Mouse (Mus musculus): Measurements from ENCODE around the gene Lim2.

Lim2 gene

GRCm38 (mm10) chr7:43447801-43448200 is 20.3 kb downstream of the Lim2 start:
- no peak for DNase-seq

DNA sequence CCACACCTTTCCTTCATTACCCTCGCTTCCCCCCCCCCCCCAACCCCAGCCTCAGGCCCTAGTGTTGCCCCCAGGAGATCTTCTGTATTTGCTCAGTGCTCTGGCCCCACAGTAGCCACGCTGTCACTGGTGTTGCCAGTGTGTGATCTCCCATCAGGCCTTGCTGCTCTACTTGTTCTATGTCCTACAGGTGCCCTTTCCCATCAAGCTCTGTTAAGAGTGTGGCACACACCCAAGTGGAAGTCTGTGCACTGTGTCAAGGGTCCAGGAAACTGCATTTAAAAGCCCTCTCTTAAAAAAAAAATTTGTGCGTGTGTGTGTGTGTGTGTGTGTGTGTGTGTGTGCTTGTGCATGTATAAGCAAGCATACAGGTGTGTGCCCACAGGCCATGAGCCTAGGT is 20.8 kb downstream of the Lim2 start:
- no peak for DNase-seq

- DNase-seq, result no peak
Measured at GRCm38 (mm10) chr7:43449811-43450210, 22.3 kb downstream of the Lim2 start.

DNA sequence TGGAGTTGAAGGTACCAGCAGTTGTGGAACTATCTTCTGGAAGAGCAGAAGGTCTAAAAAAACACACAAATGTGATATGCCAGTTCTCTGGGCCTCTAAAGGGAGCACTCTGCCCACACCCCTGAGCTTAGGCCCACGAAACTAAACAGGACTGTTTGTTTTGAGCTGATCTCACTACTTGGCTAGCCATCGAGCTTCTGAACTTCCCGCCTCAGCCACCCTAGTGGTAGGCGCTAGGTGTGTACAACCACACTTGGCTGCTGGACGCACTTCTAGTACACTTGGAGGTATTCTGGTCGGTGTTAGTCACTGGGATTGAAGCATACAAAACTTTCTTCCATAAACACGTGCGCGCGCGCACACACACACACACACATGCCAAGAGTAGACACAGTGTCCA is 24.3 kb downstream of the Lim2 start:
- DNase-seq, result no peak

DNA sequence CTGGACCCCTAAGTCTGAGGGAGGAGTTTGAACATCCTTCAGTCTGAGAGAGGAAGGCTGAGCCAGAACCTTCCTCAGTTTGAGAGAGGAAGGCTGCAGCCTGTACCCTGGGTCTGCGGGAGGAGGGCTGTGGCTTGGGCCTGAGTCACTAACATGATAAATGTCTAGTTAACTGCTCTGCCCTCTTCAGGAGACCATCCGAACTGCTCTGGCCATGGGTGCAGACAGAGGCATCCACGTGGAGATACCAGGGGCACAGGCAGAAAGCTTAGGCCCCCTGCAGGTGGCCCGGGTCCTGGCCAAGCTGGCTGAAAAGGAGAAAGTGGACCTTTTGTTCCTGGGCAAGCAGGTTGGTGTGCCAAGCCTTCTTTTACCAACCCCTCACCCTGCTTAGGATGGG is 25.1 kb downstream of the Lim2 start:
- no peak for DNase-seq

DNA sequence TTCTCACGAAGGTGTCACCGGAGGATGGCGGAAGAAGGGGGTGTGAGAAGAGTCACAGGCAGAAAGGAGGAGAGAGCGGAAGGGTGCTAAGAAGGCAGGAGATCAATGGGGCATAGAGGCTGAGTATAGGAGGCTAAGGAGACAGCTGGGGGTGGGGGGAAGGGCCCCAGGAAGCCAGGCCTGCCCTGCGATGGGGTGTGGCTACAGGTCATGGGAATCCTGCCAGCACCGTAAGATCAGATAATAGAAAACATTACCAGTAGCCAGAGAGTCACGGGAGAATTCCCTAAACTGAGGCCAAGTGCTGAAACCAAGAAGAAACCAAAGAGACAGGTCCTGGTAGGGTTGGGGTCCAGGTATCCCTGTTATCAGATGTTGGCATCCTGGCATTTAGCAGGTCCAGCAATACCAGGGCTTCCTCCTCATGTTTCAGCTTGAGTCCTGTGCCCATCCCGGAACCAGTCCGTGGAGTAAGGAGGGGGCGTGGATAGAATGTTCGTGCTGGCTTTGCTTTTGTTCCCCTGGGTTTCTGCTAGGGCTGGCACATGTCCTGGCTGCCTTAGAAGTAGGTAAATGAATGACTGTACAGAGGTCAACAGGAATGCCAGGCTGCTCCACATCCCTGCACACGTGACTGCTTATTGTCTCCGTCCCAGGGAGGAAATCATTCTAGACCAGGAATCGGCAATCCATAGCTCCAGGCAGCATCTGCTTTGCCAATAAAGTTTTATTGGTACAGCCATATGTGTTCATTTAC is 26.3 kb downstream of the Lim2 start:
- DNase-seq, result no peak

- no peak for DNase-seq
Measured at GRCm38 (mm10) chr7:43454371-43454770, 26.9 kb downstream of the Lim2 start.

- no peak for DNase-seq
Measured at GRCm38 (mm10) chr7:43462851-43463250, 35.4 kb downstream of the Lim2 start, which contains the start of gene Vsig10l. Gene Vsig10l, plus strand, starts transcription at chr7:43463151.

GRCm38 (mm10) chr7:43463976-43464375 is 36.5 kb downstream of the Lim2 start:
- no peak for DNase-seq

- DNase-seq, result no peak
Measured at GRCm38 (mm10) chr7:43464864-43465343, 37.4 kb downstream of the Lim2 start.

DNA sequence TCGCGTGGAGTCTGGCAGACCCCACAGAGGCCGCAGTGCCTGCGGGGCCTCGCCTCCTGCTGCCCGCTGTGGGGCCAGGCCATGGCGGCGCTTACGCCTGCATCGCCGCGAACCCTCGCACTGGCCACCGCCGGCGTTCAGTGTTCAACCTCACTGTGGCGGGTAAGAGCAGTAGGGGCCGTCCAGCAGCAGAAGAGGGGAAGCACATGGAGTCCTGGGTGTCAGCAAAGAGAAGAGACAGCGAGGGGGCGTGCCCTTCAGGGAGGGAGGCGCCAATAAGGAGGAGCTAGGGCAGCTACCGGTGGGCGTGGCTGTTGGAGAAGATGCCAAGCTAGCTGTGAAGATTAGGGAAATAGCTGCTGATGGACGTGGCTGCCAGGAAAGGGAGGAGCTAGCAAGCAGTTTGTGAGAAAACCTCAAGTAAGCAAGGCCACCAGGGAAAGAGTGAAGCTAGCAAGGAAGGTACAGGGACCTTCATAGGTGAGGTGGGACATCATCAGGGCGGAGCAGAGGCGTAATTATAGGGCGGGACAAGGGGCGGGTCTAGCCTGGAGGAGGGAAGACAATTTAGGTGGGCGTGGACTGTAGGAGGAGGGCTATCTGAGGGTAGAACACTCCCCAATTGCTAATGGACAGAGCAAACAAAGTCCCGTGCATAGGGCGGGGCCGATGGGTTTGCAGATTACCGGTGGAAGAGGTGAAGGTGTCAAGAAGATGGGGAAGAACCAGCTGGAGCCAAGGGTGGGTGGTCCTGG is 38.1 kb downstream of the Lim2 start:
- peak; percentile 68 for DNase-seq

DNA sequence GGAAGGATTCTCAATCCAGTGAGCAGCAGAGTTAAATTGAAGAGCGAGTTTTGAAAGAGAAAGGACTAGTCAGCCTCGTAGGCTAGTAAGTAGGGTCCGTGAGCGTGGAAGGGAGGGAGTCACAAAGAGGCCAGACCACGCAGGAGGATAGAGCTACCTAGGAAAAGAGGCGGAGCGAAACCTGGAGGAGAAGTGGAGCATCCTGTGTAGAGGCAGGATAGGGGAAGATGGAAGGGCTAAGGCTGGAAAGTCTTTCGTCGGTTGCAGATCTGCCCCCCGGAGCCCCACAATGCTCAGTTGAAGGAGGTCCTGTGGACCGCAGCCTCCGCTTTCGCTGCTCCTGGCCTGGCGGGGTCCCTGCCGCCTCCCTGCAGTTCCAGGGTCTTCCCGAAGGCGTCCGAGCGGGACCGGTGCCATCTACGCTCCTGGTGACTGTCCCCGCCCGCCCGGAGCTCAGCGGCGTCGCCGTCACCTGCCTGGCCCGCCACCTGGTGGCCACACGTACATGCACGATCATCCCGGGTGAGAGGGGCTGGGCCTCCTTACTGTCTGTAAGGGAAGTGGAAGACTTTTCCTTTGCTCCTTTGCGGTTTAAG is 38.7 kb downstream of the Lim2 start:
- peak; percentile 75 for DNase-seq

- no peak for DNase-seq
Measured at GRCm38 (mm10) chr7:43470373-43470772, 42.9 kb downstream of the Lim2 start.

DNA sequence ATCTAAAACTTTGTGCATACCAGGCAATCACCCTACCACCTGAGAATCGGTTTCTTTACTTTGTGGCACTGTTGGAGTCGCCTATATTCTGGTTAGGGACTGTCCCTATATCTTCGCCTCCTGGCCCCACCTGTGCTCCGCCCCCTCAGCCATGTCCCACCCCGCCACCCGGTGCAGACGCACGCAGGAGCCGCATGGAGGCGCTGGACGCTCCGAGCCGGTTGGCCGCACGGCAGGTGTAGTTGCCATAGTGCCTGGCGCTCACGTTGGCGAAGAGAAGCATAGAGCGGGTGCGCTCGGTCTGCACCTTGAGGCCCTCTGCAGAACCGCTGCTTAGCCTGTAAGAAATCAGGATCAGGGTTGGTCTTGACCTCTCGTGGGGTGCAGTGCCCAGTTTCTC is 48.2 kb downstream of the Lim2 start:
- no peak for DNase-seq

- no peak for DNase-seq
Measured at GRCm38 (mm10) chr7:43476376-43476775, 48.9 kb downstream of the Lim2 start.

- DNase-seq, result no peak
Measured at GRCm38 (mm10) chr7:43481191-43481590, 53.7 kb downstream of the Lim2 start.

- DNase-seq, result no peak
Measured at GRCm38 (mm10) chr7:43482090-43482716, 54.7 kb downstream of the Lim2 start.

DNA sequence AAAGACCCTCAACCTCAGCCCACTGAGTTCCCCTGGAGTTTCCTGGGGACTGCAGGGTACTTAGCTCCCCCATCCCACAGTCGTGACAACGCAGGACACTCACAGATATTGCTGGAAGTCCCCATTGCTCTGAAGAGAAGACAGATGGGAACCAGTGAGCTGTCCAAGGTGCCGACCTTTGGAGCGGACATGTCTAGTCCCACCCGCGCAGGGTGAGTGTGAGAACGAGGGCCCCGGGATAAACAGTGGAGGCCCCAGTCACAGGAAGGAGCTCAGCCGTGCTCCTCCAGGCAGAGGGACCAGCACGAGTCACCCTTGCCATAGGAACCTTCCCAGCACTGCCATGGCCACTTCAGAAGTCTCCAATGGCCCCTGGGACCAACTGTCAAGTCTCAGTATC is 55.8 kb downstream of the Lim2 start:
- no peak for DNase-seq

All from cerebellum, adult 11 months (tissue).